Mouse (Mus musculus): ENCODE results near the gene Psmb11. TPM values are rescaled to one million over a fixed set of nuclear protein-coding genes. Genes with fewer than 3 reads are reported as not detected.

The Psmb11 gene
- polyA plus RNA-seq (2016; fragmentation: Nextera tagmentation; extraction: Ambion mirVana): 0.05 and 0.12 TPM in 2 replicates

- 96% methylated on average over 1 of the region's 1 CpGs for WGBS
- Histone ChIP-seq H3K4me3 (no peak within 1 kb of the TSS), H3K36me3 (replicated peaks) (peaks cover 6% of the 10 kb centered on the region), H3K4me1 (peaks cover 23% of the 10 kb centered on the region), H3K9me3 (no peaks in the 10 kb centered on the region), H3K27ac (no peak within 1 kb of the TSS), H3K27me3 (ENCODE audit: poor library complexity, severe bottlenecking) (no peaks in the 10 kb centered on the region)
- DNase-seq (ENCODE audit: extremely low spot score, low spot score): no peak
These were observed at the start of gene Psmb11 for GRCm38 (mm10) chr14:54621133-54621532. TSS of gene Psmb11 (plus strand) at chr14:54621433.

- Histone ChIP-seq H3K4me3 (peak overlapping the region; percentile 86), H3K36me3 (replicated peaks) (peaks cover 81% of the 10 kb centered on the region), H3K27ac (peak overlapping the region; percentile 99), H3K27me3 (ENCODE audit: poor library complexity, severe bottlenecking) (peaks cover 3% of the 10 kb centered on the region; the same call in 1 of the 2 replicates), H3K4me1 (peaks cover 79% of the 10 kb centered on the region), H3K9me3 (no peaks in the 10 kb centered on the region)
- DNase-seq (ENCODE audit: extremely low spot score, low spot score): peak; percentile 18
- WGBS: 56% methylated on average over 4 of the region's 4 CpGs
These were observed 49.1 kb upstream of the Psmb11 start for GRCm38 (mm10) chr14:54572122-54572521.

- Histone ChIP-seq H3K4me3 (peak overlapping the region; percentile 86), H3K27ac (peak overlapping the region; percentile 99), H3K4me1 (peaks cover 83% of the 10 kb centered on the region), H3K27me3 (ENCODE audit: poor library complexity, severe bottlenecking) (peaks cover 3% of the 10 kb centered on the region; the same call in 1 of the 2 replicates), H3K9me3 (no peaks in the 10 kb centered on the region), H3K36me3 (replicated peaks) (peaks cover 71% of the 10 kb centered on the region)
- DNase-seq (ENCODE audit: extremely low spot score, low spot score): peak; percentile 95
- WGBS: 2% methylated on average over 14 of the region's 14 CpGs
These were observed 48.2 kb upstream of the Psmb11 start for GRCm38 (mm10) chr14:54572790-54573736.

GRCm38 (mm10) chr14:54574253-54574652 lies 47.0 kb upstream of the Psmb11 start:
- Histone ChIP-seq H3K4me1 (peaks cover 89% of the 10 kb centered on the region), H3K9me3 (no peaks in the 10 kb centered on the region), H3K27me3 (ENCODE audit: poor library complexity, severe bottlenecking) (peaks cover 3% of the 10 kb centered on the region; the same call in 1 of the 2 replicates), H3K4me3 (peak overlapping the region; percentile 86), H3K27ac (peak overlapping the region; percentile 99), H3K36me3 (replicated peaks) (peaks cover 59% of the 10 kb centered on the region)
- DNase-seq (ENCODE audit: extremely low spot score, low spot score): peak; percentile 35
- 14% methylated on average over 4 of the region's 4 CpGs for WGBS

- no peak for DNase-seq (ENCODE audit: extremely low spot score, low spot score)
- H3K4me3 ChIP-seq: peak overlapping the region; percentile 86
- WGBS: 1% methylated on average over 8 of the region's 8 CpGs
- H3K36me3 ChIP-seq (replicated peaks): peaks cover 52% of the 10 kb centered on the region
- H3K27me3 ChIP-seq (ENCODE audit: poor library complexity, severe bottlenecking): peaks cover 3% of the 10 kb centered on the region; the same call in 1 of the 2 replicates
- H3K9me3 ChIP-seq: no peaks in the 10 kb centered on the region
- peaks cover 87% of the 10 kb centered on the region for H3K4me1 ChIP-seq
- peak overlapping the region; percentile 99 for H3K27ac ChIP-seq
These were observed 46.2 kb upstream of the Psmb11 start for GRCm38 (mm10) chr14:54575031-54575430.

- Histone ChIP-seq H3K36me3 (replicated peaks) (peaks cover 46% of the 10 kb centered on the region), H3K27ac (peak overlapping the region; percentile 99), H3K9me3 (no peaks in the 10 kb centered on the region), H3K4me3 (peak overlapping the region; percentile 86), H3K4me1 (peaks cover 81% of the 10 kb centered on the region), H3K27me3 (ENCODE audit: poor library complexity, severe bottlenecking) (peaks cover 3% of the 10 kb centered on the region; the same call in 1 of the 2 replicates)
- WGBS: 1% methylated on average over 39 of the region's 39 CpGs
- DNase-seq (ENCODE audit: extremely low spot score, low spot score): peak; percentile 83
These were observed 45.6 kb upstream of the Psmb11 start for GRCm38 (mm10) chr14:54575631-54576030.

GRCm38 (mm10) chr14:54576241-54577088 lies 44.8 kb upstream of the Psmb11 start:
- peak overlapping the region; percentile 86 for H3K4me3 ChIP-seq
- H3K36me3 ChIP-seq (replicated peaks): peaks cover 37% of the 10 kb centered on the region
- H3K27me3 ChIP-seq (ENCODE audit: poor library complexity, severe bottlenecking): peaks cover 3% of the 10 kb centered on the region; the same call in 1 of the 2 replicates
- under 1% methylated on average over 84 of the region's 84 CpGs for WGBS
- H3K4me1 ChIP-seq: peaks cover 72% of the 10 kb centered on the region
- DNase-seq (ENCODE audit: extremely low spot score, low spot score): peak; percentile 44
- peak overlapping the region; percentile 99 for H3K27ac ChIP-seq
- H3K9me3 ChIP-seq: no peaks in the 10 kb centered on the region

DNA sequence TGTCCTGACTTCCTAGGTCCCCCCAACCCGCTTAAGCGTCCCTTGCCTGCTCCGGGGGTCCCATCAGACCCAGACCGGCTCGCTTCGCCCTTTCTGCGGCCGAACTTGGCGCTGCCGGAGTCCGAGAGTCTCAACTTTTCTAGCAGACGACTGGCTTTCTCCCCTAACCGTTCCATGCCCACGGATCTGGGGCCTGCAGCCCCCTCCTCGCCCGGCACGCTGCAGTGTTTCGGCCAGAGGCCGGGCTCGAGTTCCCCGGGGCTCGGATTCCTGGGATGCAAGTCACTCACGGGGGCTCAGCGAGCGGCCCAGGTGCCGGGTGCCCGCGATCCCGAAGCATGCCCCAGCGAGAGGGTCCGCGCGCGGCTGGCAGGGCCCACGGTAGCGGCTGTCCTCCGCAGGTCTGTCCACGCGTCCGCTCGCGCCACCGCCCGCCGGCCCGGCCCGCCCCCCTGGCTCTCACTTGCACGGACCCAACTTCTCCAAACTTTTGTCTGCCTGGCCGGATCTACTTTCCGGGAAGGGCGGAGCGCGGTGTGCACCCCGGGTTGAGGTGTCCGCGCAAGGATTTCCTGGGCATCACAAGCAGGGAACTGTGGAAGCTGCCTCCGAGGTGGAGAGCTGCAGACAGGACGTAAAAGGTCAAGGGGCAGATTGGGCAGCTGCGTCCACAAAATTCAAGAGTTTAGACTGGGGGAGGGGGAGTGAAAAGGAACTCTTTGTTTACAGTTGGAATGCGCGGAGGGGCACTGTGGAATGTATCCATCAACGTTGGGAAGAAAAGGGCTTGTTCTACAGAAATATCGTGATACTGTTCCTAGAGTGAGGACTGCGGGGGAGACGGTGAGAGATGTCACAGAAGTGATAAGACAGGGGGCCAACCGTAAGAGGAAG lies 43.9 kb upstream of the Psmb11 start, which contains the start of gene Ajuba:
Gene Ajuba, minus strand, starts transcription at position 470 of the 894 bp plus-strand sequence.
- H3K4me3 ChIP-seq: peak within 1 kb of the TSS; percentile 86
- DNase-seq (ENCODE audit: extremely low spot score, low spot score): peak; percentile 96
- no peaks in the 10 kb centered on the region for H3K9me3 ChIP-seq
- H3K27ac ChIP-seq: peak within 1 kb of the TSS; percentile 99
- peaks cover 3% of the 10 kb centered on the region; the same call in 1 of the 2 replicates for H3K27me3 ChIP-seq (ENCODE audit: poor library complexity, severe bottlenecking)
- H3K4me1 ChIP-seq: peaks cover 64% of the 10 kb centered on the region
- WGBS: under 1% methylated on average over 66 of the region's 66 CpGs
- H3K36me3 ChIP-seq (replicated peaks): peaks cover 29% of the 10 kb centered on the region

DNA sequence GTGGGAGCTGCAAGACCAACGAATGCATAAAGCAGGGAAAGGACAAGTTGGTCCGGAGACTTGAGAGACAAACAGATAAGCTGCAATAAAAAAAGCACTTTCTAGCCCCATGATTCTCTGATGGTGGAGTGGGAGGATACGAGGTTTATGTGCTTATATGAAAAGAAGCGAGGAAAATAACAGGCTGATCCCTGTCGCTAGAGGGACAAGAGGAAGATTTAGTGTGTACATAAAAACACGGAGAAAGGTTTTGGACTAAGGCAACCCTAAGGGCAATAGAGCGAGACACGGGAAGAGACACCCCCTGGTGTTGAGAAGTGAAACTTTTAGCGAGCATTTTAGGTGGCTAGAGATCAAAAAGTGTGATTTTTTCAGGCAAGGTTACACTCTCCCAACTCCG lies 43.2 kb upstream of the Psmb11 start:
- H3K27me3 ChIP-seq (ENCODE audit: poor library complexity, severe bottlenecking): peaks cover 3% of the 10 kb centered on the region; the same call in 1 of the 2 replicates
- peak overlapping the region; percentile 99 for H3K27ac ChIP-seq
- H3K9me3 ChIP-seq: no peaks in the 10 kb centered on the region
- WGBS: 2% methylated on average over 10 of the region's 10 CpGs
- H3K4me3 ChIP-seq: peak overlapping the region; percentile 86
- no peak for DNase-seq (ENCODE audit: extremely low spot score, low spot score)
- peaks cover 27% of the 10 kb centered on the region for H3K36me3 ChIP-seq (replicated peaks)
- peaks cover 57% of the 10 kb centered on the region for H3K4me1 ChIP-seq

GRCm38 (mm10) chr14:54579638-54580037 lies 41.6 kb upstream of the Psmb11 start:
- Histone ChIP-seq H3K27ac (0 out of 2 replicates have a peak overlapping the region, but pooled peaks have one; percentile 35), H3K36me3 (replicated peaks) (peaks cover 25% of the 10 kb centered on the region), H3K4me1 (peaks cover 41% of the 10 kb centered on the region), H3K9me3 (no peaks in the 10 kb centered on the region), H3K4me3 (no peak overlapping the region), H3K27me3 (ENCODE audit: poor library complexity, severe bottlenecking) (peaks cover 3% of the 10 kb centered on the region; the same call in 1 of the 2 replicates)
- 83% methylated on average over 7 of the region's 7 CpGs for WGBS
- no peak for DNase-seq (ENCODE audit: extremely low spot score, low spot score)

DNA sequence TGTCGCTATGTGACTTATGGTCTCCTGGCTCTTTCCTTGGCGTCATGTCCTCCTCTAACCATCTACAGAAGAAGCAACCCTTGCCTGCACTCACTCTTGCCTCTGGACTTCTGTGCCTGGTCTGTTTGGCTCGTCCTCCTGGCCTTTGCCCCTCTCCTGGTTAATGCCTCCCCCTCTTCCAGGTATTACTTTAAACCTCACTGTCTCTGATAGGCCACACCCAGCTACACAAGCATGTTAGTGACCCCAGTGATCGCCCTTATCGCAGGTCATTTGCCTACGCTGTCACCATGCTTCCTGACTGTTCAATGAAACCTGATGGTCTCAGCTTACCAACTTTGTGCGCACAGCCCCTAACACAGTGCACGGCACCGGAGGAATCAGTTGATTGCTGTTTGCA lies 38.7 kb upstream of the Psmb11 start:
- Histone ChIP-seq H3K27me3 (ENCODE audit: poor library complexity, severe bottlenecking) (no peaks in the 10 kb centered on the region), H3K27ac (no peak overlapping the region), H3K4me1 (peaks cover 22% of the 10 kb centered on the region), H3K4me3 (no peak overlapping the region), H3K36me3 (replicated peaks) (peaks cover 29% of the 10 kb centered on the region), H3K9me3 (no peaks in the 10 kb centered on the region)
- WGBS: 90% methylated on average over 9 of the region's 9 CpGs
- DNase-seq (ENCODE audit: extremely low spot score, low spot score): no peak
